Mouse (Mus musculus): Measurements from ENCODE around the gene Paqr7.

Paqr7 gene

DNA sequence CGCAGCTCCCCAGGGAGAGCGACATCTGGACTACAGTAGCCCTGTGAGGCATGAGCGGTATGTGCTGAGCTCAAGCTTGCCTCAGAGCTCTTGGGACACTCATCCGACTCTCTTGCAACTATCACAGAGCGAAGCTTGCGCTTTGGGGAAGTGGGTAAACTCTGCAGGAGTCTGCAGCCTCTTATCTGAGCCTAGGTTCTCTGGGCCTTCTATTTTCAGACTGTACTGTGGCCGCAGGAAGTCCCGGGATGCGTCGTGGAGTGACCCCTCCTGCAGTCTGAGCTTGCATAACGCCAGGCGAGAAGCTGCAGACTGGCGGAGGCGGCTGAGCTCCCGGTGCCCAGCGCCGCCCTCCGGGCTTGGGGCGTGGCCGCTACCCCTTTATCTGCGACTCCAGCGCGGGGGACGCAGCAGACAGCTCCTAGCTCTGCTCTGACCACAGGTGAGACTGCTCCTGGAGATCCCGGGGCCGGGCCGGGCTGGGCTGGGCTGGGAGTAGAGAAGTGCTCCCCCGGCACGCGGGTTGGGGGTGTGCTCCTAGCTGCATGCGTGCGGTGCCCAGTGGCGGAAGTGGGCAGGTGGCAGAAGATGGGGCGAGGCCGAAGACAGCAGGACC, at the start of gene Paqr7:
Gene Paqr7 (plus strand): TSS at position 103 of the 616 bp plus-strand sequence.
- peak; percentile 91 for DNase-seq

DNA sequence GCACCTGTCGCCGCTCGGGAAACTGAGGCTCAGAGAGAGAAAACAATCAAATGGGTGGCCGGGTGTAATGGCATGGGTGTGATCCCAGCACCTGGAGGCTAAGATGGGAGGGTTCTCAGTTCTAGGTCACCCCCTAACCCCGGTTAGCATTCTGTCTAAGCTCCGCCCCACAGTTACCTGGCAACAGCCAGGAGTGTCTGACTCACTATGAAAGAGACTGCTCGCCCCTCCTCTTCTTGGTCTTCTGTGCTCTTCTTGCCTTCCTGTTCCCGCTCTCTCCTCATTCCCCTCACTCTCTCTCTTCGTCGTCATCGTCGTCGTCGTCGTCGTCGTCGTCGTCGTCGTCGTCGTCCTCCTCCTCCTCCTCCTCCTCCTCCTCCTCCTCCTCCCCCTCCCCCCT, 48.5 kb upstream of the Paqr7 start:
- peak; percentile 52 for DNase-seq

DNA sequence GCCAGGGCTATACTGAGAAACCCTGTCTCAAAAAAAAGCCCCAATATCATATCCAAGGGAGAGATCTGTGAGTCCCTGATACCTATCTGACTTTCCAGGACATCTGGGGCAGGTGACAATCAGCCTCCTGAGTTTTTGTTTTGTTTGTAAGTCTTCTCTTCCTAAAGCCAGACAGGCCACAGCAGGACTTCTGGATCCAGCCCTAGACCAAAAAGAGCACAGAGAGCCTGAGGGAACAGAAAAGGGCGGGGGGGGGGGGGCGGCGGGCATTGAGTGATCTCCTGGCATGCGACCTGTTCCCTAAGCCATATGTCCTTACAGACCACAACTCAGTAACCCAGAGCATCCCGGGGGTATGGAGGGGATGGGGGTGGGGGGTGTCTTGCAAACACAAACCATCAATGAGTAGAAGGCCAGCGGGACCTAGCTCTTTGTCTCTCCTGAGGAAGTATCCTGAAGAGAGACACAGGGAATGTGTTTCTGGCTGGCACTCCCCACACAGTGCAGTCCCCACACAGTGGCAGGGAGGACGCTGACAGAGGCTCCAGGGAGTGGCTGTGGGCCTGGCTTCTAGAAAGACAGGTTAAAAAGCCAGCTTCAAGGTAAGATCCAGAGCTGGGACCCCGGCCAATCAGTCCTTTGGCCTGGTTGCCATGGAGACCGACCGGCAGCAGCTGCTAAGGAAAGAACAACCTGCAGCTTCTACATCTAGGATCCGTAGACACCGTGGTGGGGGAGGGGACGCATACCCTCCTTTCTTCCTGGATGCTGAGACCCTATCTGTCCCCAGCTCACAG, 46.7 kb upstream of the Paqr7 start:
- DNase-seq, result peak; percentile 89

DNA sequence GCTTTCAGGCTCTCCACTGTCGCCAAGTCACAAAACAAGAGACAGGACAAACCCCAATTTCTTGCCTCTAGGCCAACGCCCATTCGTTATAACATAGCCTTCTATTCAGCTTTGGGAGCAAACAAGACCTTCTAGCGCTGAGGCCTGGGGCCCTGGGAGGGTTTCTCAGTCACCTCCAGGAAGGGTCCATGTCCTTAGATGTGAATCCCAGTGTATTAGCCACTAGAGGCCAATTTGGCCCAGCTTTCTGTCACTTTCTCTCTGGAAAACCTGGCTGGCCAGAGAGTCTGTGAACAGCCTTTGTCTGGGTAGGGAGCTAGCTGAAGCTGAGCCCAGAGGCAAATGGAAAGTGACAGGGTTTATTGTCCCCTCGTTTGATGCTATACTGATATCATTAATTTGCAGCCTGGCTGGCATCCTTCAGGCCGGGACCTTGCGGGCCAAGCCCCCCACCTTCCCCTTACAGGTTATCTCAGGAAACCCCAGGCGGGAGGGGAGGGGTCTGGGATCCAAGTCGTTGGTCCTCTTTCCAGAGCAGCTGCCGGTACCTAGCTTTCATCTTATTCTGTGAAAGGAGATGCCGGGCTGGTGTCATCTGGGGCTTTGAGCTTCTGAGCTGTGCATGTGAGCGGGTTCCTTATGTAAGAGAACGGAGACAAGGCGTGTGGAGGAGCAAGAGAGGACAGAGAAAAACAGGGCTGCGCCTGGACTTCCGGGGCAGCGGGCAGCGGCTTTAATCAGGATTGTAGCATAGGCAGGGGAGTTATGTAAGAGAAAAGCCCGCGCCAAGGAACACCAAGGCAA, 45.9 kb upstream of the Paqr7 start:
- DNase-seq, result peak; percentile 85

DNA sequence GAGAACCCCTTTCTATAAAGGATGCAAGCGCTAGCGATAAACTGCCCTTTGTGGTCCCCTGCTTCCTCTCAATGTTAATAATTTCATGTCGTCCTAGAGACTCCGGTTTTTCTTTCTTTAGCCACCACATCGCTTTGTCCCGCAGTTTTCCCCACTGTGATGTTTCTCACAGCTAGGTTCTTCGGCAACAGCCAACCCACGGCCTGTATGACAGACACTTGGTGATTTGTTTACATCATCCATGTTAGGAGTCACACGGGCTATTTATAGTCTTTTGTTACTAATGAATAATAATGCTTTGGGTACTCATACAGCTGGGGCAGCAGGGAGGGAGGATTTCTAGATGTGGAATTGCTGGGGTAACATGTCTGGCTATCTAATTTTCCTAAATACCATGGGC, 45.0 kb upstream of the Paqr7 start:
- DNase-seq, result no peak

DNA sequence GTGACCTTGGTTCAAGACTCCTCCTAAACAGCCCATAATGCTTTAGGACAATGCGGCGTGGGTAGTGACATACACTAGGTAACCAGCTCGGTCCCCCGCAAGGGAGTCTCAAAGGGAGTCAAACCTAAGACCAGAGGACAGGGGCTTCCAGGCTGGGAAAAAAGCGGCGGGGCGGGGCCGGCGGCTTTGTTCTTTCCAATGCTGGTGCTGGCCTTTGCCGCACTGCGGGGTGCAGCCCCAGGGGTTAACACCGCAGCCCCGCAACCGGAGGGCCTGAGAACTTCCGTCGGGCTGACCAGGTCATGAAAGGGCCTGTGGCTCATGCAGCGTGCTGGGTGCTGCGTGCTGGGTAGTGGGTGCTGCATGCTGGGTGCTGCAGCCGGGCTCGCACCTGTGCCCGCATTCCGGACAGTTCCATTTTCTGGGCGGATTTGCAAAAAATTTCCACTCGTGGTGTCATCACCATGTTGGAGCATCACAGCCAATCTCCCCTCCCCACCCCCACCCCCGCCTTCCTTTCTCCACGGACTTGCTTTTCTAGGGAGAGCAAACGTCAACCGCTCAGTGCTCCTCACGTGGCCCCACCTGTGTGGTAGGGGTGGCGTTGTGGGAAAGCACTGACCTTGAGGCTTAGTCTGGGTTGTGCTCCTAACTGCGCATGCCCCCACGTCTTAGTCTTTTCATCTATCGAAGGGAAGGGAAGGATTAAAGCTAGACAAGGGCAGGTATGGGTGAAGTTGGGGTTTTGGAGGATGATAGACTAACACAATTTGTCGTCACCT, 42.7 kb upstream of the Paqr7 start:
- peak; percentile 86 for DNase-seq

DNA sequence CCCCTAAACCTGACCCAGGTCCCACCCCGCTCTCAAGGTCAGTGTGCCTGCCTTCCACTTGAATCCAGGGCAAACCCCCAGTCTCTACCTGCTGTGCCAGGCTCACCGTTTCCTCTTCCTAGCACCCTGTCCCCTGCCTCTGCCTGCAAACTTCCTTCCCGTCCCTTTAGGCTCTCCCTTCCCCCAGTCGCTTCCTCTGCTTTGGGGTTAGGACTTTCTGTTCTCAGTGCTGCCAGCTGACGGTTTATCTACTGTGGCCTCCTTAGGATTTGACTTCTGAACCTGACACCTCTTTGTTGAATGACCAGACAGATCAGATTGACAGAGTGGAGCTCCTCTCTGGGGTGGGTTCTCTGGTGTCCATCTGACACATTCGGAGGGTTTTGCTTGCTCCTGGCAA, 41.2 kb upstream of the Paqr7 start:
- no peak for DNase-seq

DNA sequence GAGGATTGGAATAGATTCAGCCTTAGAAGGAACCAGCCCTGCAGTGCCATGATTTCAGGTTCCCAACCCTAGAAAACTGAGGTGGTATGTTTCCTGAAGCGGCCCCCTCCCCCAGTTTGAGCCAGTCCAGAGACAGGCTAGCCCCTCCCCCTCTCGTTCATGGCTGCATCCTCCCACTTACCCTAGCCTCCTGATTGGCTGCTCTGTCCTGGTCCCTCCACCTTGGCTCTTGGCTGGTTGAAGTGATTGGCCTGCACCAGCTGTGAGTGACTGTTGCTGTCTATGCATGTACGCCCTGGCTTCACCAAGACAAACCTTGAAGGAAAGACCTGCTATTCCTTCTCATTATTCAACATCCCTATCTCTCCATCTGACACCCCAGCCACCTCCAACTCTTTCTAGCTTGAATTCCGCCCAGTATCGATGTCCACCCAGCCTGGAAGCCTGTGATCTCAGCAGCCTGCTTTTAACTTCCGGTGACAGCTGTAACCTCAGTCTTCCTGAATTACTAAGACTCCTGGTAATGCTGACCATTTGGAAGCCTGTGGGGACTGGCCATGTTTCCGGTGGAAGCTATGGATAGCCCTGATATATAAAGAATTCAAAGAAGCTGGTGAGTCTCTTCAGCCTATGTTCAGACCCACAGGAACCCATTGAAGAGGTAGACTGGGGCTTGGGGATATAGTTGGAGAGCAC, 39.2 kb upstream of the Paqr7 start:
- no peak for DNase-seq

DNA sequence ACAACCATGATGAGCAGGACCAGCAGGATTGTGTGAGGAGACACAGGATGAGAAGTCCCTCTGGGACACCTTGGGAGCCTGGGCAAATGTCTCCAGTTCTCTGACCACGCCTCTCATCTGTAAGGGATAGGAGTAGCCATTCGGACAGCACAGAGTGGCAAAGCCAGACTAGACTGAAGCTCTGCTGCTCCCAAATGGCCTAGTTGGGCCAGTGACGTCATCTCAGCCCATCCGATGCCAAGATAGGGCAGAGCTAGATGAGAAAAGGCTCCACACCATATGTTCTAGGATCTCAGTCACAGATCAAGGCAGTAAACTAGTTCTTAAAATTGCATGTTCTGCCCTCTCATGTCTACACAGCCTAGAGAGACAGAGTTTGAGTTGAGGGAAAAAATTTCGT, 37.6 kb upstream of the Paqr7 start:
- DNase-seq, result peak; percentile 95

DNA sequence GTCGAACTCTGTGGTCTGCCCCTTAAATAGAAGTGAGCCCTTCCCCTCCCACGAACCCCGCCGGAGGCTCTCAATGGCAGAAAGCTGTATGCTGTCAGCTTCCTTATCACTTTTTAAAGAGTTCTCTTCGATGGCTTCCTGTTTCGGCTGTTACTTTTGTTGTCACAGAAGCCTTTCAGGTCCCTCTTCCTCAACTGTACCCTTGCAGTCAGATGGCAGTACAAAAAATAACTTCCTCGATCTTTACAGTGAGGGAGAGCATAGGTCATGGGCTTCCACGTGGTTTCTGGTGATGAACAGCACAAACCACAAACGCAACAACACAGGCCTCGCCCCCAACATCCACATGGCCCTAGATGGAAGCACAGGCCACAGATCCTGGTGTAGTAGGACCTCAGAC, 36.2 kb upstream of the Paqr7 start:
- no peak for DNase-seq

DNA sequence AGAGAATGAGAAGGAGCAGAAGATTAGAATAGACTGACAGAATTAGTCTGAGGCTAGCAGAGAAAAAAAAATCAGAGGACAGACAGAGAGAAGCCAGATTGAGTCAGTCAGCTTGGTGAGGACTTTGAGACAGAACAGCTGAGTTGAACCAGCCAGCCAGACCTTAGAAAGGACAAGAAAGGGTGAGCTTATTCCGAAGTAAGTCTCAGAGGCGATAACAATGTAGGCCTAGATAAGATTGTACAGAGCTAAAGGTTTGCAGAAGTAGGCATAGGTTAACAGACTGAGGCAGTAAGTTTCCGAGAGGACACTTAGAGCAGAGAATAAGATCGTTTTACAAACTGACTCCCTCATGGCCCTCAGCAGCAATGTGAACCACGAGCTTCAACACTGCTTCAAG, 35.2 kb upstream of the Paqr7 start:
- DNase-seq, result no peak

DNA sequence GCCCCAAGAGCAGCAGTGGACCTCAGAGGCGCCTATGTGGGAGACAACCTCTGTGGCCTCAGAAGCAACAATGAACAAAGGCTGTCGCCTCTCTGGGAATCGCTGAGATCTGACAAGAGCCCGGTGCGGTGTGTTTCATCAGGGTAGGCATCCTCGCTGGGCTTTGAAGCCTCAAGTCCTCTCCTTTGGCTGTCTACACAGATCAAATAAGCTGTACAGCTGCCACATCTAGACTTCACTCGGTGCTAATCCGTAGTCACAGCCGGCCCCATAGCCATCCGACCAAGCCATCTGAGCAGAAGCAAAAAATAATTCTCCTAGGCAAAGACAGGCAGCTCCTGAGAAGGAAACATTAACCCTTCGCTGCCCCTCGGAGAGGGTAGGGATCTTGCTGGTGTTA, 30.7 kb upstream of the Paqr7 start:
- DNase-seq, result no peak

DNA sequence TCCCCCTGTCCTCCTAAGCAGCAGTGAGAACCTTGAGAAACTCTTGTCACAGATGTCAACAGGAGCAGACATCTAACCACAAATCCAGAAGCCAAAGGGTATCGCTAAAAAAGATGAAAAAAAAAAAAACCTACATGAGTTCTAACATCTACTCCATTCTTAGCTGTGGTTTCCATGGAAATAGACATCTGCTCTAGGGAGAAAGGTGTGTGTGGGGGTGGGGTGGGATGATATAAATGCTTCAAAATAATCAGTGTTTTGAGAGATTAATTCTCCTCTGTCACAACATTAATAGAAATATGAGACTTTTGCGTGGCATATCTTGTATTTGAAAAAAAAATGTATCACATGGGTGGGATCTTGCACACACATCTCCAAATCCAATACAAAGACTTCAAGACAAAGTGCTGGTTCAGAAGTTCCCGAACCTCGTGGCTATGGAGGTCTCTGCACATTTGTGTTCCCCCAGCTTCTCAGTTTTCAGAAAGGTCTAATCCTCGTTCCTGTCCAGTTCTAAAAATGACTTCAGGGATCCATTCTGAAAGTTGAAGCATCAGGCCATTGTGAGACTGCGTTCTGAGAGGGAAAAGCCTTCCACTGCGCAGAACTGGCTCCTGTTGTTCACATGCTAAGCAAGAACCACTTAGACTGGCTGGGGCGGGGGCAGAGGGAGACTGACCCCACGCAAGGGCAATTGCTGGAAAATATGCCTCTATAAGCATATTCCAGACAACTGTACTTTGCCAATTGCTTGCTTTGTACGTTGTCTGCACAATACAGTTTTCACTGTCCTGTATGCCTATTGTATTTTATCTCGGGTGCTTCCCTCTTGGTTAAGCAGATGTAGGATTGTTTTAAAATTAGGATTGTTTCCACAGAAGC, 29.9 kb upstream of the Paqr7 start:
- DNase-seq, result no peak

DNA sequence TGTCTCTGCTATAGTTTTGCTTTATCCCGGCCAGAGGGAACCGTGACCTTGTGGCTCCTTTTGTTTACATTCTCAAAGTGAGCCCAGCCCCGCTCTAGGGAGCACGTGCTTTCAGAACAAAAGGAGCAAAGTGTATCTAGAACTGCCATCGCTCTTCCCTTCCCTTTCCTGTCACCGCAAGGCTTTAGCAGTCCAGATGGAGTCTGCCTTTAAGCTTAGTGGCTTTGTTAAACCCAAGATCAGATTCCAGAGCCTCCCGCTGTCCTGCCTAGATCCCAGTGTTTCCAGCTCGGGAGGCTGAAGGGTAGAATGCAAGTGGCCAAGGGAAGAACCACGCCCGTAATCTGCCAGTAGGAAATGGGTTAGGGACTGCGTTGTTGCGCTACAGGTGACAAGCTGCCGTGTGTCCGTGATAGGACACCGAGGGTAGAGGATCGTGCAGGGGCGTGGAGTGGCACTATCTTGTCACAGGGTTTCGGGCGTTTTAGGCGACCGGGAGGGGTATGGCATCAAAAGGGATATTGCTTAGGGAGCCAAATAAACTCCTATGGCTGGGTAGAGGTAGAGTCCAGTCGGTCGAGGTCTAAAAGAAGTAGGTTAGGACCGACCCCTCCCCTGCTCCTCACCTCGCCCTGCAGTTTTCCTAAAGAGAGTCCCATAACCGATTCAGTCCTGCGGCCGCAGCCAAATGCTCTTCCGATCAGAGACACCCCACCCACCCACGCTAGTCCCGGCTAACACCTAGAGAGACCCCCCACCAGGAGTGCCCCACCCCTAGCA, 28.9 kb upstream of the Paqr7 start:
- peak; percentile 68 for DNase-seq

DNA sequence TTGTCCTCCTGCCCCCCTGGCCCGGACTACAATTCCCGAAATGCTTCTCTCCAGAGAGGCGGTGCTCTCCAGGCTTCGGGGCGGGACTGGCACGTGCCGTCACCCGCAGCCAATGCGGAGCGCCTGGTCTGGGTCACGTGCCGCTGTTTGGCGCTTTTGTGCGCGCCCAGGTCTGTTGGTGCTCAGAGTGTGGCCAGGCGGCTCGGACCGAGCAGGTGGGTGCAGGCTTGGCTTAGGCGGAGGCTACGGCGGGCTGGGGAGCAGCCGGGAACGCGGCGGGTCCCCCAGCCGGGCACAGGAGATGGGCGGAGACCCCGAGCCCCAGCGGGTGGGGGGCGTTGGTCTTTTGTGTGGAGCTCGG, 28.3 kb upstream of the Paqr7 start, which contains the start of gene Stmn1:
Gene Stmn1 (plus strand): TSS at position 106 of the 361 bp plus-strand sequence.
- DNase-seq, result peak; percentile 98

DNA sequence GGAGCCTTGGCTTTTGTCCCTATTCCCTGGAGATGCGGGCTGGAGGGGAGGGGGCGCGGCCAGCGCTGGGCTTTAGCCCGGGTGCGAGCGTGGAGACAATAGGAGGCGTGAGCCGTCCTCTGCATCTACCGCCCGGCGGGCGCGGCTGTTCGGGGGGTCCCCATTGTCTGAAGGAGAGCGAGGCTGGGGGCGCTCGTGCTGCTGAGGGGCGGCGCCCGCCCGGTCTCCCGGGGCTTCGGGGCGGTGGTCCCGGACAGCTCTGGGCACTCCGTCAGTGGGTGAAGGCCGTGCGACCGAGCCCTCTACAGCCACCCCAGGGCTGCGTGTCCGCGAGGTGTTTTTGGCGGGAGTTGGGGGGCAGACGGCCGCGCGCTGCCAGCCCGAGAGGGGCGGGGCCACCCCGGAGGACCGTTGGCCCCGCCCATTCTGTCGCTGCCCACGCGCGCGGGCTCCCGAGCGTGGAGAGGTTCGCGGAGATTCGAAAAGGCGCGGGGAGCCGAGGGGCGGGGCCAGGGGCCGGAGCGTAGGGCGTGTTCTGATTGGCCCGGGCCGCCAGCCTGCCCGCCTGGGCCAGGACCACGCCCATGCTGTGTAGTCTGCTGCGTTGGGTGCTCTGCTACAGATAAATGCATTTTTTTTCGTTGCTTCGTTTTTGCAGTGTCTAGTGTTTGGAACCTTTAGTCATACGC, 27.8 kb upstream of the Paqr7 start:
- DNase-seq, result peak; percentile 95

DNA sequence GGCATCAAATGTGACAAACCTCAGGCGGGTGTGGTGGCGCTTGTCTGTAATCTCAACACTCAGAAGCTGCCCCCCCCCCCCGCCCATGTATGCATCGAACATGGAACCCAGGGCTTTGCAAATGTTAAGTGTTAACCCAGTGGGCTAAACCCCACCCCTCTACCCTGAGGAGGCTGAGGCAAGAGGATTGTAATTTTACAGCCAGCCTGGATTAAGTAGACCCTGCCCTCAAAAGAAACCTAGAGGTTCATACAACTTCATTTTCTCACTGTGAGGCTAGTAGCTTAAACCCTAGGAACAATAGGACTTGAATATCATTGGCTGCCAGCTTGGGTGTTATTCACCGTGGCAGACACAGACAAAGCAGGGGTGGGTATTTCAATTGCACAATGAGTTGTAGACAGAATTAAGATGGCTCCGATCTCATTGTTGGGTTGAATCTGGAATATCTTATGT, 27.1 kb upstream of the Paqr7 start:
- DNase-seq, result no peak

DNA sequence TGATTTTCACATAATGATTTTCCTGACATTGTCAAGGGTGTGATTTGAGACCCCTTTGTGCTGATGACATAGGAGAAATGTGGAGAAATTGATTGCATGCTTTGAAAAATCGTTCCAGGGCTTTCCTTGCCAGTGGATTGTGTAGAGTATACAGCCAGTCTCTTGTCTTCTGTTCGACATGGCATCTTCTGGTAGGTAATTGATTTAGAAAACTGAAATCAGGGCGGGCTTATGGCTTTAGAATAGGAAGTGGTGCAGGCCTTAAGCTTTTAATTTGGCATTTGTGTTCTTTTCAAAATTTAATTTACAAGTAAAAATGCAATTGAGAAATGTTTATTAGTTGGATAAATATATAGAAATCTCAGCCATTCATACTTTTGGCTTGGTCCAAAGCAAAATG, 26.5 kb upstream of the Paqr7 start:
- DNase-seq, result no peak

DNA sequence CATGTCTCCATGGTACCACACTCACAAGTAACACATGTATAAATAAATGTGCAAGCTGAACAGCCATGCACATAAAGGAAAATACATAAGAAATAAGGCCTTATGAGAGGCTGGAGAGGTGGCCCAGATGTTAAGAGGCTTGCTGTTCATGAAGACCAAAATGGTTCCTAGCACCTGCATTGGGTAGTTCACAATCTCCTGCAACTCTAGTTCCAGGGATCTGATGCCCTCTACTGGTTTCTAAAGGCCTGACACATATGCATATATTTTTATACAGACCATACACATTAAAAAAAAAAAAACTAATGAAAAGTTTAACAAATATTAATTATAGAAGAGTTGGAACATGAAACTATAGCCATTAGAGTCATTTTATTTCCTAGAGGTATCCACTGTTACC, 25.0 kb upstream of the Paqr7 start:
- DNase-seq, result no peak

DNA sequence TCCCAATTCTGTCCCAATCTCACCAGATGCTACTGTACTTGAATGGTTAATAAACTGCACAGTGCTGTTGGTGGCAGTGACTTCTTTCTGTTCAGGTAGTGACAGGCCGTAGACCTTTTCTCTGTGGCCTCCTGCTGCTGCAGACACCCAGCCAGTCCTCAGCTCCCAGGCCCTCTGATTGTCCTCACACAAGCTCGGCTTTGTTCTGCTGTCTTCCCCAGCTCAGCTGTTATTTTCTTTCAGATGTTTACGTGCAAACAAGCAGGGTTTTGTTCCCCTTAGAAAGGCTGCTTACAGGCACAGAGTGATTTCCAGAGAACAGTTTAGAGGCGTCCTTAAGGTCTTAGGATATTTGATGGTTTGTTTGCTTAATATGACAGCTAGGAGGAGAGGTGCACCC, 22.7 kb upstream of the Paqr7 start:
- no peak for DNase-seq
